Mouse (Mus musculus) T-helper 1 cell (primary cell): ENCODE measurements at regions not wholly inside any gene's neighbourhood (a gene's known extent, or its start where the extent isn't known, plus 50 kb on each side); places are given as distances from the start of the nearest gene placed in this dataset.
"Not testable (repeated sequence)": the region's sequence is repeated elsewhere in the genome, so short reads cannot be mapped to it uniquely, and the experiment has no call there.

Source experiments
- in situ Hi-C: fragments of 300-600 bp; cut with MboI, MseI; formaldehyde crosslinking; loops from one replicate; pipeline ENCODE4 v1.15.1; 2025; ENCODE audit warnings: high pct_unique_total_duplicates

DNA sequence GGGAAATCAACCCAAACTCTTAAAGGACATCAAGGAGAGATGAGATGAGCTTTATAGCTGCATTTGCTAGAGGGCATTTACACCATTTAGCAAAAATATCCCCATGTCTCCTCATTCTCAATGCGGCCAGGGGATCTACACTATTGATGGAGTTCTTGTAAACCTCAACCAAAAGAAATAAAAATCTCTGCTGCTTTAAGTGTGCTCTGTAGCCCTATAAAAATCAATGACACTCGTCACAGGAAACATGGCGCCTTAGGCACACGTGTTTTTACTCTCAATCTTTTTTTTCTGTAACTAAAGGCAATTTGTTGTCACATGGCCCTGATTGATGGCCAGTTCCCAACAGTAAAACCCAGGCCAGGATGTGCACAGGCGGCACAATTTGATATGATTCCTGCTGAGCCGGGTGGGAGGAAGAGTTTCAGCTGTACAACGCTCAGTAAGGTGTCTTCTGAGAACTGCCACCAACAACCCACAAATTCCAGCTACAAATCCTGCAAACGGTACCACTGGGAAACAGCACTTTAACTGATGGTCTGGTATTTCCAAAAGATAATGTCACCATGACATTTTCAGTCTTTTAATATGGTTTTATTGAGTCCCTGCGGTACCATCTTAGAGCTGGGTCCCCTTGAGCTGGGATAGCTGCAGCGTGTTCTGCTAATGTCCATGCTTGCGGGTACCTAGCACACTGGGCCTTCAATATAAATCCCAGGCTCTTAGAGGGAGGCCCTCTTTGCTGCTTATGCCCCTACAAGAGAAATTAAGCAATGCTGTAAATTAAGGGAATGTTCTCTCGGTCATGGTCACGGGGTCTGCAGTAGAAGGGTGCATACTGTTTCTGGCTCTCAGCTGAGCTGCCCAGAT, 78.8 kb downstream of the Tpbg start:
- in situ Hi-C loops: loop anchor here (10.0 kb wide), 1 partner anchor 1654 kb away; no protein-coding TSS in a partner anchor

DNA sequence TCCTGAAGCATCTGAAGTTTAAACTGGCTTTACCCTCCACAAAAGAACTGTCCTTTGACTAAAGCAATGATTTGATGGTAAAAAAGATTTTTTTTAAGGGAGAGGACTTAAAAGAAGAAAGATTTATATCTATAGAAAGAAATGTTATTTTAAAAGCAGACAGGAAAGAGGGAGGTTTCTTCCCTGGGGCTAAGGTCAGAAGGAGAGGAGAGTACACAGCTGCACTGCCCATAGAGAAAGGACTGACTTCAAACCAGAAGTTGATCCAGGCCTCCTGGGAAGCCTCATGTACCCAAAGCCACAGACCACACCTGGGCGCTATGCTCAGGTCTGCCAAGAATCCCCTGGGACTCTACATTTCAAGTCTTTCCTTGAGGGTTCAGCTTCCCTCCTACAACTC, 83.1 kb downstream of the Tpbg start:
- in situ Hi-C loops: loop anchor here (10.0 kb wide), 1 partner anchor 1650 kb away; no protein-coding TSS in a partner anchor

DNA sequence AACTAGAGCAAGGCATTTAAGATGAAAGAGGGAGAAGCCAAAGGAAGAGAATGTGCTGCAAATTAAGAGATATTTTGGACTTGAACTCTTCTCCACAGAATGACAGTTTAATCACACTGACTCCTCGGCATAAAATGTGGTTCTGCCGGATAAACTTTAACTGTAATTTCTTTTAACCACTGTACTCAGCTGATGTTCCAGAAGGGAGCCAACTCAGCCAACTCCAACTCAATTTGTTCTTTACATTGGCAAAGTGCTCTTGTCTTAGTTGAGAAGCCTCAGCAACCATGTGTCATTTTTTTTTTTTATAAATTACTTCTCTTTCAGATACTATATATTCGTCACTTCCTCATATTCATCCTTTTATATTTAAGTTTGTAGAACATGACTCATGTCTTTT, 90.0 kb downstream of the Tpbg start:
- in situ Hi-C loops: no loop called here

DNA sequence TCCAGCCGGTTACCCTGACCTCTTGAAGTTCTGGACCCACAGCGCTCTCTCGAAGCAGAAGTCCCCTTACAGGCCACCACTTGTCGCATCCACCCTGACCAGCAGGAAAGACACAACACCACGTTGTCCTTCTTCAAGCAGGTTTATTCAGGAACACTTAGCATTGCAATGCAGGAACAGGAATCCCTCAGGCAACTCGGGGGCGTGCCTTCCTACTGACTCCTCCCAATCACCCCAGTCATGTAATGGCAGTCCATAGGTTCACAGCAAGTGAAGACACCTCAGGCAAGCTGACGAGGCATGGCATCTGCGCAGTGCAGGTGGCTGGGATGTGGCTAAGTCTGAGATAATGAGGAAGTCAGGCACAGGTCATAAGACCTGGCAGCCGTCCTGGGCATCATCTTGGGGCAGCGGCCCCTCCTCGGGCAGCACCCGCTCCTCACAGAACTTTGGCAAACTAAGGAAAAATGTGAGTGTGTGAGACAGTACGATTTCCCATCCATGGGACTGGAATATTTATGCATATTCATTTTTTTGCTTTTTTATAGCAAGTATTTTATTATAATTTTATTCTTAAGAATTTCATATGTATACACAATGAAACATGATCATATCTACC, 101.0 kb downstream of the Tpbg start:
- in situ Hi-C loops: not testable (repeated sequence)

DNA sequence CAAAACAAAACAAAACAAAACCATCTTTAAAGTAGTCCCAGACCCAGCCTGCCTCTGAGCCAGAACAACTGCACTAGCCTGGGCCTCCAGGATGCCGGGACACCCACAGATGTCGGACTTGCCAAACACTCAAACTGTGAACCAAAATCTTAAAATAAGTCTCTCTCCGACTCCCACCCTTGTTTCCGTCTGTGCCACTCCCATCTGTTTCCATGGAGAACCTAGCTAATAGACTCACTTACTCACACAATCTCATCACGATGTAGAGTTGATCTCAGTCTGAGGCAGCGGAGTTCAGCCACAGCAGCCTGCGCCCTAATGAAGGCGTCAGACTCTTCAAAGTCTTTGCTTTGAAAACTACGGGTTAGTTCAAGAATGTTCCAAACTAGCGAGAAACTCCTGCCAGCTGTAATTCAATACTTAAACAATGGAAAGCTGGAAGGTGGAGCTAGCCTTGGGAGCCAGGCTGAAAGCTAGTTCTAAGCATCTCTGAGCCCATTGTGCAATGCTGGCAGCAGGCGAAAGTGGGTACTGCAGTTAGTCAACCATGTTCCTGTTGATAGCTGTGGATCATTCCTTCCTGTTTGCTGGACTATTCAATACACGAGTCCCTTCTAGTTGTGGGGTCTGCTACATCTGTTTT, 106.4 kb downstream of the Tpbg start:
- in situ Hi-C loops: no loop called here

DNA sequence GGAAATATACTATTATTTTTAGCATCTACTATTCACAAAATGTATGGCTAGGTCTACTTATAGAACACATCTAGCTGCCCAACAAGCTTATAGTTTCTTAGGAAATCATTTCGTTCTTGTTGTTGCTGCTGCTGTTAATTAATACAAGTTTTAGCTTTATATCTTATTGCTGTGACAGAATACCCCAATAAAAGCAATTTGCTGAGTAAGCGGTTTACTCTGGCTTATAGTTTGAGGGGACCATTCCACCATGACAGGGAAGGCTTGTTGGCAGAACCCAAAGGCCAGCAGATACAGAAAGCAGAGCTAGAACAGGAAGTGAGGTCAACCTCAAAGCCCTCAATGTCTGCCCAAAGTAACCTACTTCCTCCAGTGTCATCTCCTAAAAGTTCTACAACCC, 109.6 kb downstream of the Tpbg start:
- in situ Hi-C loops: no loop called here

DNA sequence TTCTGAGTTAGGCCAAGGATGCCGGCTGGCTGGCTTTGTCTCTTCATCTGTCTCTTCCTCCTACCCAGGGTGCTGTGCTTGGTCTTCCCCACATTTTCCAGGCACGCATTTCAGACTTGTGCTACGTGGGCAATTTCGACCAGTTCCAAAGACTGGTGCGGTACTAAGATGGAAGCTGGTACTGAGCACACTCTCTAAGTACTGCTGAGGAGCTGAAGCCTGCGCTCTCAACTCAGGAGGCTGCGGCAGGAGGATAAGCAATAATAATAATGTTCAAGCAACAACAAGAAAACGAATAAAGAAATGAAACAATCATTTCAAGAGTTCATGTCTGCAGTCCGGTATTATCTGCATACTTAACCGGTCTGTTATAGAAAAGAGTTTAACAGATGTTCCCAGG, 127.9 kb downstream of the Tpbg start:
- in situ Hi-C loops: loop anchor here (10.0 kb wide), 1 partner anchor 1645 kb away; no protein-coding TSS in a partner anchor

DNA sequence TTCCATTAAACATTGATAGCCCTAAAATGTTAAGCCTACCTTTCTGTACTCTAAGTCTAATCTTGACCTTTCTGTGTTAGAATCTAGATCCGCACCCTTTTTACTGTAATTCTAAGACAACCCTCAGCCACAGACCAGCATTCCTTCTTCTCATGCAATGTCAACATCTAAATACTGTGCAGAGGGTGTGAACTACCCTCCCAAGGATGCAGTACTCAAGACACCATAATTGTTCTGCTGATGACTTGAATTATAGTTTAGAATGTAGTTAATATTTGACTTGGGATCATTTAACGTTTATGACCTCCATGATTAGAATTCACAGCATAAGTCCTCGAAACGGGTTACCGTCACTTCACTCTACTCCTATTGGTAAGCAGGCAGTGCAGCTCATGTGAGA, 139.2 kb downstream of the Tpbg start:
- in situ Hi-C loops: no loop called here

DNA sequence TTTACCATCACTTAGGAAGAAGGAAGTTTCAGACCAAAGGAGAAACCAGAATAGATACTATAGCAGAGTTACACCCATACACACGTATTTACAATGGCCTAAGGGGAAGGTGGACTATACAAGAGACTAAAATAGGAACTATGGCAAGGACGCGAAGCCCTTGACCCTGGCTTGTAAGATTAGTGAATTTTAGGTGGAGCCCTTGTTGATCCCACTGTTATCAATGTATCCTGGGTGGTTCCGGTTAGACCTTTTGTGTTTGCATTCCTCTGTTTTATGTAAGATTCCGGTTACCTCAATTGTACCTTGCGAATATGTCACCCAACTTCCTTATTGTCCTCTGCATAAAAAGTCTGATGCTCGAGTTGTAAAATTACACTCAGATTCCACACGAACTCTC, 141.3 kb downstream of the Tpbg start:
- in situ Hi-C loops: not testable (repeated sequence)

DNA sequence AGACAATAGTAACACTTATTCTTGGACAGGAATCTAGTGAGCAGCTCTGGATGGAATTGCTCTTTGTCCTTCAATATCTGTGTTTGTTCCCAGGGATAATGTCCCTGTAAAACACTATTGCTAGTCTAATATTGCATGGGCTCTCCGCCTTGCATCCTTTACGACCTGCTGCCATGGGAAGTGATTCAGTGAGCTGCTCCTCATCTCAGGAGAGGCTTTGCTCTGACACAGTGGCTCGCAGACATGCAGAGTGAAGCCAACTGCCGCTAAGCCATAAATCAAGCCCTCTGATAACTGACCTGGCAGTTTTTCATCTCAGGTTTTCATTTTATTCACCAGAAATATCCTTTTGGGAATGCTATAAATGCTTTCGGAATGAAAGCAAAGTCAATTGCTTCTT, 143.5 kb downstream of the Tpbg start:
- in situ Hi-C loops: loop anchor here (5.0 kb wide), 1 partner anchor 52 kb away; no protein-coding TSS in a partner anchor

DNA sequence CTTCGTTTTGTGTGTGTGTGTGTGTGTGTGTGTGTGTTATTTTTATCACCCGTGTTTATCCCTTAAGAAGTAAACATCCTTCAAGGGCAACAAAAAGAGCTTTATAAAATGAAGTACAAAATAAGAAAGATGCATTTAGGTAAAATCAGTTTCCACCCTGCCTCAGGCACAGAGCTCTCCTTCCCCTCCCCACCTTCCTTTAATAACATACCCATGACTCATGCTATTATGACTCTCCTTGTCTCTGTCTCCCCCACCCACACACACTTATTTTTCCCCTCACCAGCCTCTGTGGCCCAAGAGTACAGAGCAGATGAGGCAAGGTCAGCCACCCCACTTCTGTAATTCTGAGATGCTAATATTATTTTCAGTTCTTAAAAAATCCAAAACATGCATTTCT, 144.0 kb downstream of the Tpbg start:
- in situ Hi-C loops: loop anchor here (5.0 kb wide), 1 partner anchor 51 kb away; no protein-coding TSS in a partner anchor

DNA sequence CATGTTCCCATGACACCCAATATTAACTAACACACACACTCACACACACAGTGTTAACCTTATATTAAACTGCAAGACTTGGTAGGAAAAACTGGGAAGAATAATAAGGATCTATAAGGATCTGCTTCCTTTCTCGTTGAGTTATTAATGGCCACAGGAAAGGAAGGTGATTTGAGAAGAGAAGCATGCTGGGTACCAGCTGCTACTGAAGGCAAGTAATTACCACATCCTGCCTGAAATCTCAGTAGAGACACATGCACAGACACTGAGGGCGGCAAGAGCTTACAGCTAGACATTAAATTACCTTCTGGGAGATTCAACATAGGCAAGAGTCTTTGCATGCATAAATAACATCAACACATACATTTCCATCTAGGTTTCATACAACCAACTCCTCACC, 160.8 kb downstream of the Tpbg start:
- in situ Hi-C loops: no loop called here

DNA sequence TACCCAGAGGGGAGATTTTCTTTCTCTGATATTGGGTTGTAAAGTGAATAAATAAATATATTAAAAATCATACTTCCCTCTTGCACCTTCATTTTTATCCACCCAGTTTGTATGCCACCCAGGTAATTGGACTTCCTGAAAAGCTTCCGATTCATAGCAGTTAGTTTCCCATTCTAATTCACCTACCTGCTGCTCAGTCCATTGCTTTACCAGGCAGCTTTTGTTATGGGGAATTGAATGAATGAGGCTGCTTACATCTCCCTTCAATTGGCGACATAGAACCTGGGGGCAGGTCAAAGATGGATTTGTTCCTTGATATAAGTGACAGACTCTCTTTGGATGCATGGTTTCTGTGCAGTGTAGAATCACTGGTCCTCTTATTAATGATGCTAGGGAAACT, 169.5 kb downstream of the Tpbg start:
- in situ Hi-C loops: no loop called here

DNA sequence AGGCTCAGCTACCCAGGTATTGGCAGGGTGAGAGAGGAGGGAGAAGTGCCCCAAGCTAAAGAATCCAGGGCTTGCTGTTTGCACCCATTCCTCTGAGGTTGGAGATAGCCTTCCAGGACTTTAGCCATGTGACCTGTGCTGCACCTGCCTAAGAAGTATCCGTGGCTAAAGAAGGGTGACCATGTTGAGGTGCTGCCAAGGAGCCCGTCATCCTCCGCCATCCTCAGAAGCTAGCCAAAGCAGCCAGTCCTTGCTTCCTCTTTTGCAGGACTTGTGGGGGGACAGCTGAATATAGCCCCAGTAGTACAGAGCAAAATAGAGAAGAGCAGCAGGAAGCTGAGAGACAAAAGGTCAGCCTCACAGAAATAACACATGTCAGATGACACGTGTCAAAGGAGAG, 173.7 kb downstream of the Tpbg start:
- in situ Hi-C loops: no loop called here

DNA sequence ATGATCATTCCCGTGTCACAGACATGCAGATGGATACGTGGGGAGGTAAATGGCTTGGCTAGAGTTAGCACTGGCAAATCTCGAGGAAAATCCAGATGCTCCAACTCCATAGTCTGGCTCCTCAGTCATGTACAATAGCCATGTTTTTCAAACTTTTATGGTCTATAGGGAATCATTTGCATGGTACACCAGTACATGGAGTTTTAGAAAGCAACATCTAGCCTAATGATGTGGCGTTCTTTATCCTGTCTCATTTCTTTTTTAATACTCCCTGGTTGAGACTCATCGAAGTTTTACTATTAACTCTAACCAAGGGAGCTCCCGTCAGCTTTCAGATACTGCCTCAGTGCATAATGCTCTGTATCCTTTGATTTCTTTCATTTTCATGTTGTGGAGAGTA, 178.0 kb downstream of the Tpbg start:
- in situ Hi-C loops: no loop called here

DNA sequence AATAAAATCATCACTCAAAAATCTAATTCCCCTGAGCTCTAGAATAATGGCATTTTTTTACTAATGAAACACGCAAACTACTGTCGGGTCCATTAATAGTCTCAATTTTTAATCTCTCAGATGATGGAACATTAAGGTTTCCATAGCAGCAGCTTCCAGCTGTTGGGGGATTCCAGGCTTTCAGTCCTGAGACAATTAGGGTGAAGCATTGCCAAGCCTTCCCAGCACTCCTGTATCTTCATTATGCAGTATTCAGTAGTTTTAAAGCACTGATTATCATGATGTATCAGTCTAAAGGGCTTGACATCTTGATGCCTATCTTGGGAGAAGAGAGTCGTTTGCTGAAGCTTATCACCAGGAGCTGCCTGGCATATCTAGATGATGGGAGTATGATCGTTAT, 178.6 kb downstream of the Tpbg start:
- in situ Hi-C loops: no loop called here

DNA sequence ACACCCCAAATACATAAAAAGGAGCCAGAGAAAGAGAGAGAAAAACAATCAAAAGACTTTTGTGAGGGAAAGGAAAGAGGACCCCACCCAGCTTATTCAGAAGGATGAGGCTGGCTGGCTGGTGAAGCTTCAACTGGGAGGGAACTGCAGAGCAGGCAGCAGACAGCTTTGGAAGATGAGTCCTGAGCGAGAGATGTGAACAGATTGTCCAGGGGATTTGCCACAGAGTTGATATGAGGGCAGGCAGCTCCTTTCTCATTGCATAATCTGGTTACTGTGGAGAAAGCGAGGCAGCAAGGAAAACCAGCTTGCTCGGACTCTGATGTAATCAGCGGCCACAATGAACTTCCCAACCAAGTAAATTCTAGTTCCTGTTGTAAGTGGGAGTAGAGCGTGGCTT, 188.6 kb downstream of the Tpbg start:
- in situ Hi-C loops: no loop called here

DNA sequence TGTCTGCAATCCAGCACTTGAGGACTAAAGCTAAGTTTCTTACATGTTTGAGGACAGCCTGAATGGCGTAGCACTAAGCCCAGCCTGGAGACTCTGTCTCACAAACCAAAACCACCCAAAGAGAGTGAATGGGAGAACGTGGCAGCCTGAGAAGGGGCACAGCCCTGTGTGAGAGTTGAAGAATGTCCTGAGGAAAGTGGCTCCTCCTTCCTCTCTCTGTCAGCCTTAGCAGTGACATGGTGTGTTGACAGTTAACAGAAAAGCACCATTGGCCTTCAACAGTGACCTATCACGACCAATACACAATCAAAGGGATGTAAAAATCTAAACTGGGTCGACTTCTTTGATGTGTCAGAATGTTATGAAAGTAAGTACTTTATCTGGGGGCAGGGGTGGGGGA, 201.9 kb downstream of the Tpbg start:
- in situ Hi-C loops: no loop called here

DNA sequence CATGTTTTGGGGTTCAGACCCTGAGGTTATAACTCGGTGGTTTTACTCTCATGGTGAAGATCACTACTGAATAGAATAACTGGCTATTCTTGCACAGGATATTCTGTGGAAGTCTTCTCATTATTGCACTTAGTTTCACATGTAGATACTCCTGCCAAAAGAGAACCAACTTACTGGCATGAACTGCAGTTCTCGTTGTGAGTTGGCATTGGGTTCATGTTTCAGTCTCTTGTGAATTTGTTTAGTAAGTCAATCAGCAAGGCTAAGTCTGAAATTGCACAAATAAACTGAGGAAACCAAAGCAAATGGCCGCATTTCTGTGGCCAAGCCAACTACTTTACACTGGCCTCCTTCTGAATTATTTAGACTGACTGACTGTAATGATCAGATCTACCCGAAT, 215.9 kb downstream of the Tpbg start:
- in situ Hi-C loops: loop anchor here (5.0 kb wide), 1 partner anchor 446 kb away; no protein-coding TSS in a partner anchor

DNA sequence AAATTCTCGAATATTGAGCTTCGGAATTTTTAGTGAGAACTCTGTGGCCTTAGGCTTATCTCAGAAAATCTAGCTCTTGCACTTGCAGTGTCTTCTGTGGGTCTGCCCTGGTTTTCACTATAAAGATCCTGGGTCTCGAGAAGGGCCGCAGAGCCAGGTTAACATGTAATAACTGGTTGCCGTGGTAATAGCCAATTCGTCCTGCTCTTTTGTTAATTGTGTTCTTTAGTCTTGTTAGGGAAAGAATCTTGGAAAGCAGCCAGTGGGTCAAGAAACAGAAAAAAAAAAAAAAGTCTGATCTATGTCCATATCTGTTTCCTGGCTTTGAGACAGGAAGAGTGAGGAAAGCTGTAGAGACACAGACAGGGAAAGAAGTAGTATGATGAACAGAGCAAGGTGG, 217.9 kb downstream of the Tpbg start:
- in situ Hi-C loops: no loop called here

DNA sequence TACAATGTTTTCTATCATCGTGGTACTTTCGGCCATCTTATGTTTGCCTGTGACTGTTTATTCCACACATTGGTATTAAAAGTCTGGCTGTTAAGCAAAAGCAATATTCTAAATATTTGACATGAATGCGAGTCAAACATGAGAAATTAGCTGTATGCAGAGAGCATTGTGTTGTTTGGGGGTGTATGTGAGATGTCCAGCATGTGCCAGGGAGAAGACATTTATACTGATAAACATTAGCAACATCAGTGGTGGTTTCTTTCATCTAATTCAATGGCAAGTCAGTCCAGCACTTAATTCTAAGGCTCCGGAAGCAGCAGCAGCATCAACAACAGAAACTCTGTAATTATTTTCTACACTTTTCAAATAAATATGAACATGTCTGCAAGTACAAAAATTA, 219.1 kb downstream of the Tpbg start:
- in situ Hi-C loops: no loop called here

DNA sequence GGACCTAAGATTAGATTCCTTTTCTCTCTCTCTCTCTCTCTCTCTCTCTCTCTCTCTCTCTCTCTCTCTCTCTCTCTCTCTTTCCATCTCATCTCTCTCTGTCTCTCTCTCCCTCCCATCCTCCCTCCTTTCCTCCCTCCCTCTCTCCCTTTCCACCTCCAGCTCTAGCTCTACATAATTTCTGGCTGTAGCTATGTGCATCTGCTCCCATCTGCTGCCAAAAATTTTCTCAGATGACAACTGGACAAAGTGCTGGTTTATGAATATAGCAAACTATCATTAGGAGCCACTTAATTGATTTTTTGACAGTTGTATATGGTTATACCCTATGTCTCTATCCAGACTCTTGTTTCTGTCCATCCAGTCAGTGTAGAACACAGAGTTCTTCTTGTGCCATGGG, 237.1 kb downstream of the Tpbg start:
- in situ Hi-C loops: no loop called here

DNA sequence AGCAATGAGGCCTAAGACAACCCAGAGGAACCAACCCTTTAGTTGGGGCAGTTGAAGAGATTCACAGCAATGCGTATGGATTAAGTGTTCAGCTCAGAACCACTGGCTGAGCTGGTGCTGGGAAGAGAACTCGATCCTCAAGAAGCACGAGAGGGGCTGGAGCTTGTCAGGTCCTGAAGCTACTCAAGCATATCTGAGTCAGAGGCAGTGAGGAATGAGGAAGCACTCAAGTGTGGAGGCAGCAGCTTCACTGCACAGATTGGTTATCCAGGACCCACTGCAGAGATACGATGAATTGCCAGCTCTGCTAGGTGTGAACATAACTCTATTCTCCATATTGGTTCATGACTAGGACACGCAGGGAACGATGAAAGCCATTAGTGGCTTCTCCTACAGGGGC, 239.7 kb downstream of the Tpbg start:
- in situ Hi-C loops: no loop called here
